Mouse (Mus musculus) hindbrain, postnatal 0 days (tissue): Measurements from ENCODE around the gene Ankrd40. TPM values are rescaled to one million over a fixed set of nuclear protein-coding genes. Genes with fewer than 3 reads are reported as not detected.

Source experiments
- ATAC-seq: fragments of 200-750 bp; cut with Nextera tagmentation; 2 replicates; pipeline ENCODE4 v1.8.0; 2017; ENCODE audit warnings: mild to moderate bottlenecking, moderate TSS enrichment, moderate library complexity
- DNase-seq: peaks from one replicate; pipeline ENCODE4 v3.0.0-alpha.2; 2015; ENCODE audit warnings: low spot score
- H3K27ac ChIP-seq: fragments of 300-500 bp; sonication (generic); 2 replicates; pipeline ENCODE4 v1.5.1; 2014; ENCODE audit warnings: mild to moderate bottlenecking
- H3K27me3 ChIP-seq: fragments of 300-500 bp; sonication (generic); 2 replicates; pipeline ENCODE4 v1.6.1; 2014; ENCODE audit warnings: low read length, mixed read lengths; ENCODE audit not compliant: insufficient read depth
- H3K36me3 ChIP-seq: fragments of 300-500 bp; sonication (generic); 2 replicates; pipeline ENCODE4 v1.6.1; 2014; ENCODE audit warnings: low read length, mixed read lengths; ENCODE audit not compliant: insufficient read depth
- H3K4me1 ChIP-seq: fragments of 300-500 bp; sonication (generic); 2 replicates; pipeline ENCODE4 v1.6.1; 2014; ENCODE audit warnings: antibody characterized with exemption, low read length, mixed read lengths; ENCODE audit not compliant: insufficient read depth
- H3K4me2 ChIP-seq: fragments of 300-500 bp; sonication (generic); 2 replicates; pipeline ENCODE4 v1.6.1; 2014; ENCODE audit warnings: low read depth, mild to moderate bottlenecking, low read length, moderate library complexity, mixed read lengths
- H3K4me3 ChIP-seq: fragments of 300-500 bp; sonication (generic); 2 replicates; pipeline ENCODE4 v1.5.1; 2014; ENCODE audit warnings: low read length
- H3K9ac ChIP-seq: fragments of 300-500 bp; sonication (generic); replicated peaks from 2 replicates; pipeline ENCODE4 v1.6.1; 2014; ENCODE audit warnings: mild to moderate bottlenecking, low read length, moderate library complexity, mixed read lengths
- H3K9me3 ChIP-seq: fragments of 300-500 bp; sonication (generic); 2 replicates; pipeline ENCODE4 v1.6.1; 2016; ENCODE audit warnings: low read length, mixed read lengths
- CTCF ChIP-seq: IDR thresholded peaks from 2 replicates; pipeline ENCODE4 v1.5.1; 2016; ENCODE audit warnings: antibody characterized with exemption, control low read depth, low read depth
- WGBS: fragments of 180-500 bp; shearing (Covaris S2); extraction: QIAGEN DNeasy Blood & Tissue Kit; methylation state at CpG from one replicate; pipeline ENCODE4 v1.1.7; 2014; 5-methylcytosine and 5-hydroxymethylcytosine counted together
- polyA plus RNA-seq: library from polyadenylated mRNA; unstranded; fragments of >200 nt; fragmentation: Nextera tagmentation; extraction: Ambion mirVana; gene quantifications from 2 replicates; pipeline ENCODE4 v1.2.1, GENCODE M21; 2015
- total RNA-seq: library from RNA; depleted of rRNA; stranded (reverse); fragments of >200 nt; gene quantifications from 2 replicates; pipeline ENCODE4 v1.2.3, GENCODE M21; 2014

Ankrd40 gene
- total and polyA plus RNA-seq, 2 experiments from 2014 or later, result 15.1 to 69.1 TPM

DNA sequence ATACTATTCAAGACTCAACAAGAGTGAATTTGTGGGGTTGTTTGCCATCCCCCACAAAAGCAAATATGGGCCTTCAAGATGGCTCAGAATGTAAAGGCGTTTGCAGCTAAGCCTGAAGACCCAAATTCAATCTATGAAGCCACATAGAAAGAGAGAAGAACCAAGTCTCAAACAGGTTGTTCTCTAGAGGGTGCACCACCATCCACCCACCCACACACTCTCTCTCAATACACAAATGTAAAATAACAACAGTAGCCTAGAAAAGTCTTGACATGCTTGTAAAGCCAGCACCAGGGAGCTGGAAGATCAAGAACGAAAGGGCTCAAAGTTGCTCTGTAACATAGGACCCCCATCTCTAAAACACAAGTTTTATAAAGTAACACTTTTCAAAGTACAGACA is 11.3 kb upstream of the Ankrd40 start:
- Histone ChIP-seq H3K27ac (no peak overlapping the region), H3K27me3 (no peaks in the 10 kb centered on the region), H3K4me3 (no peak overlapping the region), H3K4me1 (peaks cover 29% of the 10 kb centered on the region), H3K9ac (no peak overlapping the region), H3K4me2 (no peak overlapping the region), H3K9me3 (no peaks in the 10 kb centered on the region), H3K36me3 (no peaks in the 10 kb centered on the region)
- no peak for ATAC-seq
- no peak for DNase-seq
- 76% methylated on average over 2 of the region's 2 CpGs for WGBS
- TF ChIP-seq CTCF, result no peak

DNA sequence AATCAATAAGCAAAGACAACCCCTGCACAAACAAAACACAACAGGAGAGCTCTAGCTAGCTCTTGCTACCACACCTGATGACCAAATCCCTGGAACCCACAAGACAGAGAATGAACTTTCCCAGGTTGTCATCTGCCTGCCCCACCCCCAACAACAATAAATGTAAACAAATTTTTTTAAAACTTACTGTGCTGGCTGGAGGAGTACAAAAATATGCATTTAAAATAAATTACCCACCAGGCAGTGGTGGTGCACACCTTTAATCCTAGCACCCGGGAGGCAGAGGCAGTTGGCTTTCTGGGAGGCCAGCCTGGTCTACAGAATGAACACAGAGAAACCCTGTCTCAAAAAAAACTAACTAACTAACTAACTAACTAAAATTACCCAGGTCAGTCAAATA is 10.8 kb upstream of the Ankrd40 start:
- Histone ChIP-seq H3K4me3 (no peak overlapping the region), H3K9ac (no peak overlapping the region), H3K4me1 (peaks cover 28% of the 10 kb centered on the region), H3K4me2 (no peak overlapping the region), H3K36me3 (no peaks in the 10 kb centered on the region), H3K9me3 (no peaks in the 10 kb centered on the region), H3K27ac (no peak overlapping the region), H3K27me3 (no peaks in the 10 kb centered on the region)
- WGBS, result 87% methylated on average over 1 of the region's 1 CpGs
- DNase-seq, result no peak
- TF ChIP-seq CTCF, result no peak
- ATAC-seq, result no peak

DNA sequence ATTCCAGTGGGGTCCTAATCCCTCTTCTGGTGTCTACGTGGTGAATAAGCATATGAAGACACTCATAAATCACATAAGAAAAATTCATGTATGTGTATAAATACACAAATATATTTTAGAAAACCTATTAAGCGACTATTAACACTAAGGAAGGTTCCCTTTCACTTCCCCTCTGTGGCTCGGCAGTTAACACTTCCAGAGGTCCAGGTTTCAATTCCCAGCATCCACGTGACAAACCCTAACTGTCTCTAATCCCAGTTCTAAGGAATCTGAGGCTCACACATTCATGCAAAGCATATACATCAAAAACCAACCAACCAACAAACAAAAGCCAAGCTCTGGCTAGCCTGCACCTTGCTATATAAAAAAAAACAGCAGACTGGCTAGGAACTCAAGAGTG is 10.3 kb upstream of the Ankrd40 start:
- TF ChIP-seq CTCF, result no peak
- WGBS, result 56% methylated on average over 4 of the region's 4 CpGs
- no peak overlapping the region for H3K27ac ChIP-seq
- H3K9ac ChIP-seq, result no peak overlapping the region
- no peaks in the 10 kb centered on the region for H3K9me3 ChIP-seq
- peaks cover 28% of the 10 kb centered on the region for H3K4me1 ChIP-seq
- H3K4me3 ChIP-seq, result no peak overlapping the region
- ATAC-seq (no peak), DNase-seq (no peak)
- no peak overlapping the region for H3K4me2 ChIP-seq
- H3K27me3 ChIP-seq, result no peaks in the 10 kb centered on the region
- no peaks in the 10 kb centered on the region for H3K36me3 ChIP-seq

DNA sequence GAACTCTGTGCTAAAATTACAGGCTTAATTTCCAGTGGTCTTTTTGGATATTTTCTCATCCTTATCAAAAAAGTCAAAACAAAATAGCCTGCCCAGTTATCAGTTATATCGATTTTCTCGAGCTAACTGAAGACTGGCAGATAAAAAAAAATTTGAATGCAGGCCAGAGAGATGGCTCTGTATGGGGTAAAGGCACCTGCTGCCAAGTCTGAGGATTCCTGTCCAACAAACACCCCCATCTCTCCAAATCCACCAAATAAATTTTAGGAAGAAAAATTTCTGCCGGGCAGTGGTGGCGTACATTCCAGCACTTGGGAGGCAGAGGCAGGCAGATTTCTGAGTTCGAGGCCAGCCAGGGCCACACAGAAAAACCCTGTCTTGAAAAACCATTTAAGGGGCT is 9.7 kb upstream of the Ankrd40 start:
- ATAC-seq (no peak), DNase-seq (no peak)

DNA sequence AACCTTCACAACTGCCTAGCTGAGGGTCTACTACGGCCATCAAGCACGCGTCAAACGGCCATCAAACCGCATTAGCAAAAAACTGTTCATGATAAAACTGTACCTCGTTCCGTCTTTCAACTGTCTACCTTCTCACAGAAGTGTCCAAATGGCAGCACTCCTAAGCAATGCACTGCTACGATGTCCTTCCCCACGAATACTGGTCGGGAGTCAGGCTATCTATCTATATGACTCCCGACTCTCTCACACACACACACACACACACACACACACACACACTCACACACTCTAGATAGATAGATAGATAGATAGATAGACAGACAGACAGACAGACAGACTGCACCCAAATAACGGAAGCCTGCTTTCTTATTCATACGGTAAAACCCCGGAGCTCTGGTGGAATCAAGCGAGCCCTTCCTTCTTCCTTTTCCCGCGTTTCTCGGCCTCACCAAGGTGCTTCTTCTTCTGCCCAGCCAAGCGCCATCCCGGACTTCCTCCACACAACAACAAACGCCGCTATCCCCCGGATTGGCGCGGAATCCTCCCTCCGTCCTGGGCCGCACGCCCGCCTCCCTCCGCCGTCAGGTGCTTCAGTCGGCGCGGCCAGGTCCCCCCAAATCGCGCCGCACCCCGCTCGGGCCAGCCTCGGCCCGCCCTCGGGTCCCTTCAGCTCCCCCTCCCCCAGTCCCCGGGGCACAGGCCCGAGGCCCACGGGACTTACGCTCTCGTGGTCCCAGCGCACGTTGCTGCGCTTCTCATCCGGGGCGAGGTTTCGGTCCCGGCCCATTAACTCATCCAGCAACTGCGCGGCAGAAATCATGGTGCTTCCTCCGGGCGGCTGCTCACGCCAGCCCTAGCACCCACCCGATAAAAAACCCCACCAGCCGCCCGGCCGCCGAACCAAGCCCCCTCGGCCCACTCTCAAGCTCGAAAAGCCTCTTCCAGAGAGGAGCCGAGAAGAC is 6.6 kb upstream of the Ankrd40 start:
- under 1% methylated on average over 66 of the region's 67 CpGs for WGBS

More for the DNA sequence above, 9.7 kb upstream of the Ankrd40 start:
- no peaks in the 10 kb centered on the region for H3K9me3 ChIP-seq
- H3K27ac ChIP-seq, result no peak overlapping the region
- no peak for TF ChIP-seq CTCF
- no peak overlapping the region for H3K4me3 ChIP-seq
- H3K4me2 ChIP-seq, result no peak overlapping the region
- WGBS, result 72% methylated on average over 5 of the region's 5 CpGs
- no peaks in the 10 kb centered on the region for H3K36me3 ChIP-seq
- no peak overlapping the region for H3K9ac ChIP-seq
- H3K27me3 ChIP-seq, result no peaks in the 10 kb centered on the region
- H3K4me1 ChIP-seq, result peaks cover 28% of the 10 kb centered on the region

DNA sequence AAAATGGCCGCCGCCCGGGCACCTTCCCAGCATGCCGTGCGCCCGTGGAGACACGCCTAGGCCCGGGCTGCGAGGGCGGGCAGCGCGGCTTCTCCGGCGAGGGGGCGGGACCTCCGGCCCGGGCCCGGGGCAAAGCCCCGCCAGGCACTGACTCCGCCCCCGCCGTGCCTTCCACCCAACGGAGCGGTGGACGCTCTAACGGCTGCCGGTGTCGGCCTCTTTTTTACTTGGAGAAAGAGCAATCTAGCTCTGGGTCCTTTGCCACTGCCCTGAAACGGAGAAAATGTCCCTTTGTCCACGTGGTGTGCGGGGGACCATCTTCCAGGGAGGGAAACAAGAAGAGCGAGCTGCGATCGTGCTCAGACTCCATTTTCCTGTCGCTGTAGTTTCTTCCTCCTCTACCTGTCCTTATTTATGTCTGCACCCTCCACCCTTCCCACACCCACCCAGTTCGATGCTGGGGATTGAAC is 5.8 kb upstream of the Ankrd40 start, which contains the start of gene Luc7l3:
Gene Luc7l3, minus strand, starts transcription at position 58 of the 470 bp plus-strand sequence.
- Histone ChIP-seq H3K4me1 (peaks cover 14% of the 10 kb centered on the region), H3K36me3 (no peaks in the 10 kb centered on the region), H3K4me3 (peak within 1 kb of the TSS; percentile 86), H3K9ac (peak within 1 kb of the TSS; percentile 99), H3K27me3 (no peaks in the 10 kb centered on the region), H3K27ac (peak within 1 kb of the TSS; percentile 99), H3K4me2 (peak within 1 kb of the TSS; percentile 87), H3K9me3 (no peaks in the 10 kb centered on the region)
- DNase-seq, result peak; percentile 97
- WGBS, result under 1% methylated on average over 36 of the region's 36 CpGs
- ATAC-seq, result peak; percentile 97
- TF ChIP-seq CTCF, result no peak

More for the DNA sequence above, 6.6 kb upstream of the Ankrd40 start:
- DNase-seq (peak; percentile 69), ATAC-seq (peak; percentile 86)
- Histone ChIP-seq H3K9ac (peak overlapping the region; percentile 99), H3K27me3 (no peaks in the 10 kb centered on the region), H3K9me3 (no peaks in the 10 kb centered on the region), H3K4me2 (peak overlapping the region; percentile 87), H3K36me3 (no peaks in the 10 kb centered on the region), H3K27ac (peak overlapping the region; percentile 99), H3K4me1 (peaks cover 20% of the 10 kb centered on the region), H3K4me3 (peak overlapping the region; percentile 86)
- TF ChIP-seq CTCF, result no peak

DNA sequence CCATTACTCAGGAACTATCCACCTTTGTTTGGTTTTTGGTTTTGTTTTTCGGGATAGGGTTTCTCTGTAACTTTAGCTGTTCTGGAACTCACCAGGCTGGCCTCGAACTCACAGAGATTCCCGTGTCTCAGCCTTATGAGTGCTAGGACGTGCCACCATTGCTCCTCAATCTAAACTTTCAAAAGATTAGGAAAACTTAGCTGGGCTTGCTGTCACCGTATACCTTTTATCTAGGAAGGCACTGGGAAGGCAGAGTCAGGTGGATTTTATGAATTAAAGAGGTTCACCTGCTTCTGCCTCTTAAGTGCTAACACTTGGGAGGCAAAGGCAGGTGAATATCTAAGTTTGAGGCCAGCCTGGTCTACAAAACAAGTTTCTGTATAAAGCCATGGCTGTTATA is 5.2 kb upstream of the Ankrd40 start:
- Histone ChIP-seq H3K4me3 (peak overlapping the region; percentile 86), H3K9me3 (no peaks in the 10 kb centered on the region), H3K27me3 (no peaks in the 10 kb centered on the region), H3K9ac (peak overlapping the region; percentile 99), H3K27ac (peak overlapping the region; percentile 99), H3K4me2 (peak overlapping the region; percentile 87), H3K36me3 (no peaks in the 10 kb centered on the region), H3K4me1 (peaks cover 8% of the 10 kb centered on the region)
- TF ChIP-seq CTCF, result no peak
- ATAC-seq, result no peak
- 50% methylated on average over 5 of the region's 5 CpGs for WGBS
- no peak for DNase-seq
